Mouse (Mus musculus) cerebellum, postnatal 10 days (tissue): ENCODE data around the gene Syce1.
"Not testable (repeated sequence)": the region's sequence is repeated elsewhere in the genome, so short reads cannot be mapped to it uniquely, and the experiment has no call there.

Experiments
- DNase-seq, 2 experiments: peaks; one replicate each; pipeline ENCODE4 v3.0.0; 2021; ENCODE audit warnings: mixed read lengths in 2 of 2

Gene Syce1

GRCm38 (mm10) chr7:140765888-140766739 is 21.5 kb downstream of the Syce1 start:
- no peak for DNase-seq

GRCm38 (mm10) chr7:140765391-140765790 is 22.3 kb downstream of the Syce1 start:
- DNase-seq, result not testable (repeated sequence)

GRCm38 (mm10) chr7:140763447-140764020 is 24.1 kb downstream of the Syce1 start, which contains the start of gene Cyp2e1:
Gene Cyp2e1, plus strand, starts transcription at chr7:140763739.
- DNase-seq, result no peak

DNA sequence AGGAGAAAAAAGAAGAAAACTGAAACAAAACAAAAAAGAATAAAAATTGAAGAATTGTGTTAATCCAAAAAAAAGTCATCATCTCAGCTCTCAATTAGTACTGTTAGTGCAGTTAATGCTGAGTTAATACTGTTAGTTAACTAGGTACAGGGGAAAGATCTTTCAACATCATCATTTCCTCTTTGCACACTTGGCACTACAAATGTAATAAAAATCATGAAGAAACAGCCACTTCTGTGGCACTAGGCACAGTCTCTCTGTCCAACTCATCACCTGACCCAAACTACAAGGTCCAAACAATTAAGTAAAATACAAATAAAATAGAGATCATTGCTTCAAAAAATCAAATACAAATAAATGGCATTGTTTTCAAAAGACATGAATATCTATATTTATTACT is 27.0 kb downstream of the Syce1 start:
- no peak for DNase-seq

DNA sequence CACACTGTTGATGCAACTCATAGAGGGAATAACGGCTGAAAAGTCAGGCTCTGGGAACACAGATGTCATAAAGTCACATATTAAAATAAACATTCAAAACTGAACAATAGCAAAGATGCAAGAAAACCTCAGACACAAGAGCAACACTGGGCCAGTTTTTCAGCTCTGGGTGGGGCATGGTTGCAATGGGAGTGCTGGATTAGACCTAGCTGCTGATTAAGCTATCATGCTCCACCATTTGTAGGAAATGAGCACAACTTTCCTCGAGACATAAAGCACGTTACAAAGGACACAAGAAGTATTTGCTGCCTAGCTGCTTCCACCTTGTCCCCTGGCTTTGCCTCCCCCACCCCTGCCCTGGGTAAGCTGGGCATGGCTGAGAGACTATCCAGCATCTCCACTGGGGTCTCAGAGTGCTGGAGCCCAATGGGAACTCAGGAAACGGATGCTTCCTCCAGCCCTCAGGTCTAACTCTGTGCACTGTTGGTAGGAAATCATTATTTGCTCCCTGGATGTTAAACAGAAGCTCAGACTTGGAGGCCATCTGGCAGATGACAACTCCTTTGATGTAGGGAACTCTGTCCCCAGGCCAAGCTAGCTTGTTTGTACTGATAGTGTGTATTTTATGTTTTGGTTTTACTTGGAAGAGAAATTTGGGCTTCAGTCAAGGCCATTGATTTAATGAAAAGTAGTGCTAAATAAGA is 31.3 kb downstream of the Syce1 start:
- no peak for DNase-seq

DNA sequence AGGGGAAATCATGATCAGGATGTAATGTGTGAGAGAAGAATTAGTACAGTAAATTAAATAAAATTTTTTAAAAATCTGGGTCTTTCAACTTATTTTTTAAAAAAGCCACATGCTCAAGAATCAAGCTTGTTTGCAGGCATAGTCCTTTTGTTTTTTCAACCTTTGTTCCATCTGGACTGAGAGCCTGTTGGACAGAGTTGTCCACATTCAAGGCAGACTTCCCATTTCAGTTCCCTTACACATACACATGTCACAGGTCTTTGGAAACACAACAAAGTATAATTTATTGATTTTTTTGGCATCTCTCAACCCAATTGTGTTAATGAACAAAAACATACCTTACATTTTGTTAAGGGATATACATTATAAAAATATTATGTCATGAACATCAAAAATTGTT is 33.1 kb downstream of the Syce1 start:
- DNase-seq, result no peak

DNA sequence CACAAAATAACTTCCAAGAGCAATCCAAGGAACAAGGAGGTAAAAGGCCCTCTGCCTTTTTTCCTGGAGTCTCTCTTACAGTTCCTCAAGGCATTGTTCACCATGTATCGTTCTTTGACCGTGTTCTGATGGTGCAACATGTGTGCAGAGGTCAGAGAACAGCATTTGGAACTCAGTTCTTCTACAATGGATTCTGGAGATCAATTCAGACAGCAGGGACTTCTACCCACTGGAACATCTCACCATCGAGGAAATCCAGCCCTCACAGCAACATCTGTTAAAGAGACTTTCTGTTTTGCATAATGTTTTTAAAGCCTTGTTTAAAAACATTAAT is 38.9 kb downstream of the Syce1 start:
- no peak for DNase-seq

- no peak for DNase-seq
These were observed 39.4 kb downstream of the Syce1 start for GRCm38 (mm10) chr7:140748116-140748826.

GRCm38 (mm10) chr7:140747402-140747801 is 40.2 kb downstream of the Syce1 start:
- DNase-seq, result no peak

- no peak for DNase-seq
These were observed 54.5 kb downstream of the Syce1 start for GRCm38 (mm10) chr7:140733162-140733561.
